Mouse (Mus musculus) spleen, postnatal 14 days (tissue): ENCODE results near the gene Mpdu1.
A peak's percentile ranks its signal among the peaks of the same experiment; 100 is the strongest.
"Not testable (repeated sequence)": the region's sequence is repeated elsewhere in the genome, so short reads cannot be mapped to it uniquely, and the experiment has no call there.

Experiments
- DNase-seq, 2 experiments: peaks; one replicate each; pipeline ENCODE4 v3.0.0; 2021 to 2022; ENCODE audit warnings: low spot score in 2 of 2

Mpdu1 gene

GRCm38 (mm10) chr11:69662213-69662966 lies at the start of gene Mpdu1:
TSS of gene Mpdu1 (minus strand) at chr11:69662642.
- peak; percentile 83 to 90 for DNase-seq

- DNase-seq, result no peak
Observed at GRCm38 (mm10) chr11:69711082-69711481, 48.6 kb upstream of the Mpdu1 start.

GRCm38 (mm10) chr11:69710470-69710869 lies 48.0 kb upstream of the Mpdu1 start:
- DNase-seq, result no peak

- DNase-seq, result no peak
Observed at GRCm38 (mm10) chr11:69709554-69710446, 47.4 kb upstream of the Mpdu1 start.

GRCm38 (mm10) chr11:69708614-69709265 lies 46.3 kb upstream of the Mpdu1 start:
- DNase-seq, result no peak

GRCm38 (mm10) chr11:69707873-69708381 lies 45.5 kb upstream of the Mpdu1 start:
- no peak for DNase-seq

- no peak for DNase-seq
Observed at GRCm38 (mm10) chr11:69707480-69707847, 45.0 kb upstream of the Mpdu1 start.

GRCm38 (mm10) chr11:69706775-69707479 lies 44.5 kb upstream of the Mpdu1 start:
- DNase-seq, result no peak

- no peak for DNase-seq
Observed at GRCm38 (mm10) chr11:69704613-69705010, 42.2 kb upstream of the Mpdu1 start.

GRCm38 (mm10) chr11:69703814-69704612 lies 41.6 kb upstream of the Mpdu1 start:
- no peak for DNase-seq

GRCm38 (mm10) chr11:69703381-69703780 lies 40.9 kb upstream of the Mpdu1 start:
- DNase-seq, result not testable (repeated sequence)

- DNase-seq, result not testable (repeated sequence)
Observed at GRCm38 (mm10) chr11:69702886-69703285, 40.4 kb upstream of the Mpdu1 start.

- DNase-seq, result no peak
Observed at GRCm38 (mm10) chr11:69699595-69699994, 37.2 kb upstream of the Mpdu1 start.

GRCm38 (mm10) chr11:69698574-69698973 lies 36.1 kb upstream of the Mpdu1 start:
- no peak for DNase-seq

- DNase-seq, result no peak
Observed at GRCm38 (mm10) chr11:69697396-69697795, 35.0 kb upstream of the Mpdu1 start.

- no peak for DNase-seq
Observed at GRCm38 (mm10) chr11:69695361-69696181, 33.1 kb upstream of the Mpdu1 start, which contains the start of the genes Tnfsf12 and Tnfsfm13. TSS of gene Tnfsf12 (minus strand) at chr11:69695849. TSS of gene Tnfsfm13 (minus strand) at chr11:69696098.

GRCm38 (mm10) chr11:69695046-69695360 lies 32.6 kb upstream of the Mpdu1 start:
- no peak for DNase-seq

GRCm38 (mm10) chr11:69693421-69693965 lies 31.1 kb upstream of the Mpdu1 start:
- no peak for DNase-seq

- DNase-seq, result no peak
Observed at GRCm38 (mm10) chr11:69692863-69693262, 30.4 kb upstream of the Mpdu1 start.
